Mouse (Mus musculus) Patski (cell line): Measurements from ENCODE around the gene Fmnl2. TPM values are rescaled to one million over a fixed set of nuclear protein-coding genes. Genes with fewer than 3 reads are reported as not detected.

Source experiments
- ATAC-seq: fragments of 100-300 bp; one replicate; pipeline ENCODE4 v1.8.0; 2021
- CTCF ChIA-PET: fragments of 350-600 bp; sonication (Branson Sonifier 250); formaldehyde crosslinking; loops from one replicate; lab custom pipeline; 2022; ENCODE audit warnings: inconsistent platforms; lab: Charles Lee
- POLR2A ChIA-PET: fragments of 350-600 bp; sonication (Branson Sonifier 250); formaldehyde crosslinking; loops from one replicate; lab custom pipeline; 2022; ENCODE audit warnings: antibody characterized with exemption, inconsistent platforms; lab: Charles Lee
- DNase-seq: peaks from one replicate; pipeline ENCODE4 v3.0.0-alpha.2; 2011; ENCODE audit warnings: low read depth, low spot score
- H3K27me3 ChIP-seq: fragments of 371-371 bp; one replicate; pipeline ENCODE4 v1.5.1; 2021
- CTCF ChIP-seq: fragments of 100-300 bp; IDR thresholded peaks from one replicate; pipeline ENCODE4 v1.5.1; 2021
- in situ Hi-C: fragments of 300-500 bp; cut with MboI; formaldehyde crosslinking; loops from 3 replicates; pipeline ENCODE4 v1.11.1; 2018; ENCODE audit warnings: low pct_unique_long_range_greater_than_20kb, mixed read lengths
- polyA plus RNA-seq: library from polyadenylated mRNA; unstranded; gene quantifications from one replicate; pipeline ENCODE4 v1.2.3, GENCODE M21; 2021

Gene Fmnl2
- polyA plus RNA-seq, 1 experiment from 2014 or later: 14.4 TPM

- no peak for DNase-seq
- TF ChIP-seq CTCF: no peak
These were observed 121.7 kb downstream of the Fmnl2 start for GRCm38 (mm10) chr2:52979280-52979763.

GRCm38 (mm10) chr2:52981126-52981525 lies 123.5 kb downstream of the Fmnl2 start:
- in situ Hi-C loops: no loop called here
- ChIA-PET POLR2A (interaction anchor here (0.6 kb wide), 1 partner anchor 121 kb away, joined by 3 read pairs; no protein-coding TSS in a partner anchor), CTCF (interaction anchor here (1.0 to 1.3 kb wide), 3 partner anchors 22 to 225 kb away, joined by 3 to 4 read pairs (median 3); no protein-coding TSS in a partner anchor)

More at GRCm38 (mm10) chr2:52979280-52979763, 121.7 kb downstream of the Fmnl2 start:
- CTCF ChIA-PET: interaction anchor here (1.0 kb wide), 1 partner anchor 12 kb away, joined by 3 read pairs; no protein-coding TSS in a partner anchor
- ATAC-seq: no peak
- in situ Hi-C loops: no loop called here
- POLR2A ChIA-PET: interaction anchor here (1.1 kb wide), 1 partner anchor 12 kb away, joined by 3 read pairs; no protein-coding TSS in a partner anchor
- no peaks in the 10 kb centered on the region for H3K27me3 ChIP-seq

GRCm38 (mm10) chr2:52981595-52981994 lies 123.9 kb downstream of the Fmnl2 start:
- in situ Hi-C loops: no loop called here

More at GRCm38 (mm10) chr2:52981126-52981525, 123.5 kb downstream of the Fmnl2 start:
- no peak for DNase-seq
- H3K27me3 ChIP-seq: no peaks in the 10 kb centered on the region
- no peak for TF ChIP-seq CTCF
- no peak for ATAC-seq

GRCm38 (mm10) chr2:52982502-52982901 lies 124.8 kb downstream of the Fmnl2 start:
- ChIA-PET POLR2A (no interaction called here), CTCF (interaction anchor here (1.2 kb wide), 1 partner anchor 226 kb away, joined by 3 read pairs; no protein-coding TSS in a partner anchor)
- no peaks in the 10 kb centered on the region for H3K27me3 ChIP-seq
- TF ChIP-seq CTCF: no peak
- no peak for ATAC-seq
- in situ Hi-C loops: no loop called here
- DNase-seq: no peak

More at GRCm38 (mm10) chr2:52981595-52981994, 123.9 kb downstream of the Fmnl2 start:
- ATAC-seq (no peak), DNase-seq (no peak)
- H3K27me3 ChIP-seq: no peaks in the 10 kb centered on the region
- ChIA-PET POLR2A (interaction anchor here (0.6 kb wide), 1 partner anchor 122 kb away, joined by 3 read pairs; no protein-coding TSS in a partner anchor), CTCF (interaction anchor here (1.0 to 1.3 kb wide), 3 partner anchors 23 to 225 kb away, joined by 3 to 4 read pairs (median 3); no protein-coding TSS in a partner anchor)
- no peak for TF ChIP-seq CTCF

DNA sequence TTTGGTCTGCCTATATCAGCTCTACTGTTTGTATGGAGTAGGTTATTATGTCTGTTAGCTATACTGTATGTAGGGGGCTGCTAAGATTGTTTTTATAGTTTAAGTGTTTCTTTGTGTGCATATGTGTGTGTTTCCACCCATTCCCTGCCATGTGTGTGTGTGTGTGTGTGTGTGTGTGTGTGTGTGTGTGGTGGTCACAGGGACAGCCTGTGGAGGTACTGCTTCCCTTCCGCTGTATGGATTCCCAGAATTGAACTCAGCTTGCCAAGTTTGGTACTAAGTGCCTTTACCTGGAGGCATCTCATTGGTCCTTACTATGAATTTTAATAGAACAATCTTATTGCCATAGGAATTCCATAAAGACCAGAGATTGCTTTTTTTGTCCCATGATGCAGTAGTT lies 126.9 kb downstream of the Fmnl2 start:
- no peak for ATAC-seq
- CTCF ChIA-PET: interaction anchor here (1.4 kb wide), 1 partner anchor 98 kb away, joined by 4 read pairs; no protein-coding TSS in a partner anchor
- in situ Hi-C loops: no loop called here

DNA sequence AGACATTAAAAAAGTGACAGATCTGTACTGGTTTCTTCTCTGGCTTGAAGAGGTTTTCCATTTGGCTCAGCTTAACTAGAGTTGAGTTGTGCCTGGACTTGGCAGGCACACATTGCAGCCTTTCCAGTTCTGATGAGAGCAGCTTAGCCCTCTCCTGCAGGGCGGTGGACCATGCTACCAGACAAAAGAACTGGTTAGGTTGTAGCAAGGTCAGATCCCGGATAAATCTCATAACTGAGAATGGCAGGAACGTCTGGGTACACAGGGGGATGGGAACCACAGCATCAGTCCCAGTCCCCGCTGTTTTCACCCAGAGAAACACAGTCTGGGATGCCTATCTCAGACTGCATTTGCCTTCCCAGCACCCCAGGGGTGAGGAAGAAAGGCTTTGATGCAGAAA lies 127.5 kb downstream of the Fmnl2 start:
- ChIA-PET CTCF (interaction anchor here (1.4 kb wide), 1 partner anchor 98 kb away, joined by 4 read pairs; no protein-coding TSS in a partner anchor), POLR2A (no interaction called here)
- no peak for TF ChIP-seq CTCF
- ATAC-seq (no peak), DNase-seq (no peak)
- H3K27me3 ChIP-seq: no peaks in the 10 kb centered on the region
- in situ Hi-C loops: no loop called here

More for the DNA sequence above, 126.9 kb downstream of the Fmnl2 start:
- POLR2A ChIA-PET: no interaction called here
- DNase-seq: no peak
- H3K27me3 ChIP-seq: no peaks in the 10 kb centered on the region
- TF ChIP-seq CTCF: no peak

DNA sequence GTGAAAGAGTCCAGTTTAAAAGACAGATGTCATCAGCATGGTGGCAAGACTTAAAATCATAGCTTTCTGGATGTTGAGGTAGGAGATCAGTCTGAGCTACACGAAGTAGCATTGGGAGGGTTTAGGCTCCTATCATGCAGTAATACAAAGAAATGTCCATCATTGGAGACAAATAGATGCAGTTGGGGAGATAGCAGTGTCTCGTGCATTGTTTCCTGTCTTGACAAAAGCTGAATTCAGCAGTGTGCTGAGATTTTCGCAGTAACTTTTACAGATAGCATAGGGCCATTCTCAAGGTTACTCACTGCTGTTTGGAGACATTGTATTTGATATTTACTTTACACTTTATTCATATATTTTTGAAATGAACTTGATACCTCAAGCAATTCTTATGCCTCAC lies 128.7 kb downstream of the Fmnl2 start:
- CTCF ChIA-PET: interaction anchor here (1.2 kb wide), 1 partner anchor 14 kb away, joined by 5 read pairs; no protein-coding TSS in a partner anchor
- DNase-seq (no peak), ATAC-seq (no peak)
- in situ Hi-C loops: no loop called here
- TF ChIP-seq CTCF: no peak
- POLR2A ChIA-PET: no interaction called here
- H3K27me3 ChIP-seq: no peaks in the 10 kb centered on the region

- CTCF ChIA-PET: no interaction called here
- ATAC-seq (no peak), DNase-seq (no peak)
- no peak for TF ChIP-seq CTCF
- in situ Hi-C loops: no loop called here
- POLR2A ChIA-PET: no interaction called here
- no peaks in the 10 kb centered on the region for H3K27me3 ChIP-seq
These were observed 129.4 kb downstream of the Fmnl2 start for GRCm38 (mm10) chr2:52987035-52987434.

- H3K27me3 ChIP-seq: no peaks in the 10 kb centered on the region
- TF ChIP-seq CTCF: no peak
- ATAC-seq (no peak), DNase-seq (no peak)
- in situ Hi-C loops: no loop called here
- POLR2A ChIA-PET: no interaction called here
- CTCF ChIA-PET: no interaction called here
These were observed 130.1 kb downstream of the Fmnl2 start for GRCm38 (mm10) chr2:52987637-52988295.

DNA sequence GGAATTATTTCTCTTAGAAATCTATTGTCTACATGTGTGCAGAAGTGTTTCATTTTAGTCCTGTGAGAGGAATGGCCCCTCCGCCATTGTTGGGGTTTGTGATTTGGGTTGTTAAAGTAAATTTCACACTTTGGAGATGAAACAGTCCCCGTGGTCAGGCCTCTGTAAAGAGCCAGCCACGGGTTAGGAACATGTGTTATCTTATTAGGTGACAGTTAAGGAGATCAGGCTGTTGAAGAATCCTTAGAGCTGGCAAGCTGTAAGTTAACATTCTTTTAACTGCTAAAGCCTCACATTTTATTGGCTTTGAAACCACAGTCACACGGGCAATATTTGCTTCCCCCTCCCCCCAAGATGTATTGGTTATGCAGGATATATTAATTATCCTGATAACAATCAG lies 131.7 kb downstream of the Fmnl2 start:
- no peak for TF ChIP-seq CTCF
- POLR2A ChIA-PET: no interaction called here
- no peaks in the 10 kb centered on the region for H3K27me3 ChIP-seq
- ATAC-seq (no peak), DNase-seq (no peak)
- in situ Hi-C loops: no loop called here
- CTCF ChIA-PET: no interaction called here
